Comparison of ENCODE assay signal across 12 mouse cellular contexts in genomic region chr9:98999881-99000339, GRCm38 (mm10). TPM values are rescaled to one million over a fixed set of nuclear protein-coding genes. Genes with fewer than 3 reads are reported as not detected.
DNase-seq lines count a peak whose midpoint lies in the region; ATAC-seq lines count a peak whose summit lies in the region.
"Had no signal": no experiment of that assay in that cellular context is flagged by ENCODE, and none has a peak within 500 bp of the region (broad histone marks: within the 10 kb centered on the region; RNA-seq: fewer than 3 reads in every experiment).

No protein-coding gene starts in this region.

- 75% methylated on average over 9 of the region's 9 CpGs for WGBS in forebrain, embryonic 14.5 days
- 90% methylated on average over 9 of the region's 9 CpGs for WGBS in forebrain, embryonic 12.5 days

- H3K9me3 ChIP-seq in forebrain, embryonic 14.5 days (replicated peaks; ENCODE audit: control insufficient read depth, low read length): no peaks in the 10 kb centered on the region
- no peaks in the 10 kb centered on the region for H3K9me3 ChIP-seq in forebrain, embryonic 12.5 days
- H3K9me3 ChIP-seq: limb, embryonic 13.5 days had no signal

- H3K4me1 ChIP-seq in forebrain, embryonic 14.5 days (ENCODE audit: control insufficient read depth, insufficient read depth, low read length): no peaks in the 10 kb centered on the region
- no peaks in the 10 kb centered on the region for H3K4me1 ChIP-seq in forebrain, embryonic 12.5 days
- H3K4me1 ChIP-seq: limb, embryonic 13.5 days had no signal

- H3K36me3 ChIP-seq in forebrain, embryonic 14.5 days (ENCODE audit: control insufficient read depth, insufficient read depth, low read length): peaks cover 43% of the 10 kb centered on the region
- H3K36me3 ChIP-seq in forebrain, embryonic 12.5 days (replicated peaks): peaks cover 24% of the 10 kb centered on the region

- H3K27ac ChIP-seq in forebrain, embryonic 14.5 days (ENCODE audit: low read depth, low read length): no peak overlapping the region
- no peak overlapping the region for H3K27ac ChIP-seq in forebrain, embryonic 12.5 days
- H3K27ac ChIP-seq: limb, embryonic 13.5 days had no signal

- H3K9ac ChIP-seq in forebrain, embryonic 14.5 days (ENCODE audit: low read length): no peak overlapping the region
- H3K9ac ChIP-seq in forebrain, embryonic 12.5 days: no peak overlapping the region
- H3K9ac ChIP-seq: limb, embryonic 13.5 days had no signal

- no peak overlapping the region for H3K4me2 ChIP-seq in forebrain, embryonic 14.5 days (ENCODE audit: low read length)
- no peak overlapping the region for H3K4me2 ChIP-seq in forebrain, embryonic 12.5 days
- H3K4me2 ChIP-seq: limb, embryonic 13.5 days had no signal

- DNase-seq in forebrain, embryonic 14.5 days (ENCODE audit: low spot score): peak; percentile 36
- DNase-seq in right cerebral cortex, adult 18-20 months: peak; percentile 46
- no peak for DNase-seq in right cerebral cortex, postnatal 4 days
- DNase-seq in layer of hippocampus, adult 9-11 months: peak; percentile 76
- peak; percentile 39 for DNase-seq in telencephalon, adult 2 months (ENCODE audit: low read depth, low spot score)
- DNase-seq in gastrocnemius, postnatal 36 days: no peak
- DNase-seq in c-Kit-positive CD71-positive TER-119-positive erythroid progenitor cells, embryonic 14.5 days (ENCODE audit: low spot score): no peak

- H3K4me3 ChIP-seq in forebrain, embryonic 14.5 days (ENCODE audit: low read depth, low read length): no peak overlapping the region
- H3K4me3 ChIP-seq in forebrain, embryonic 12.5 days (replicated peaks): no peak overlapping the region
- H3K4me3 ChIP-seq: limb, embryonic 13.5 days had no signal

- ATAC-seq in forebrain, embryonic 14.5 days: 0 out of 2 replicates have a peak, but pooled peaks have one; percentile 34
- no peak for ATAC-seq in forebrain, embryonic 12.5 days (ENCODE audit: low FRiP score)
- ATAC-seq: intestine, postnatal 0 days; Patski had no signal

- H3K27me3 ChIP-seq in forebrain, embryonic 14.5 days (replicated peaks; ENCODE audit: control insufficient read depth, insufficient read depth, low read length): no peaks in the 10 kb centered on the region
- H3K27me3 ChIP-seq in forebrain, embryonic 12.5 days: no peaks in the 10 kb centered on the region
- H3K27me3 ChIP-seq: limb, embryonic 13.5 days; Patski had no signal

- intact Hi-C loops in gastrocnemius, postnatal 36 days (cut with DNase I): no loop called here

RNA-seq across cellular contexts. Expression of gene Faim, which starts 13.7 kb away (rescaled TPM):
- polyA plus RNA-seq in forebrain, embryonic 14.5 days (2014; fragmentation: Nextera tagmentation; extraction: Ambion mirVana): 104 and 105 TPM in 2 replicates
- 85.7 and 87.5 TPM in 2 replicates for polyA plus RNA-seq in forebrain, embryonic 12.5 days (2016; fragmentation: Nextera tagmentation; extraction: Ambion mirVana)
- 1 to 10 TPM; 1.4 to 1.8 TPM for total RNA-seq in gastrocnemius, postnatal 36 days (2021)

RNA-seq across cellular contexts. Expression of gene Gm1123, which starts 35.6 kb away (rescaled TPM):
- not detected in 2 replicates for polyA plus RNA-seq in forebrain, embryonic 14.5 days (2014; fragmentation: Nextera tagmentation; extraction: Ambion mirVana)
- polyA plus RNA-seq in forebrain, embryonic 12.5 days (2016; fragmentation: Nextera tagmentation; extraction: Ambion mirVana): not detected in 2 replicates
- total RNA-seq in gastrocnemius, postnatal 36 days (2021): not detected
- total RNA-seq: heart, adult 8-10 months had no signal
- polyA plus RNA-seq: limb, embryonic 13.5 days; Patski had no signal

RNA-seq across cellular contexts. Expression of gene Foxl2, which starts 44.8 kb away (rescaled TPM):
- polyA plus RNA-seq in forebrain, embryonic 14.5 days (2014; fragmentation: Nextera tagmentation; extraction: Ambion mirVana): 0.43 and 0.72 TPM in 2 replicates
- 1.5 and 2.2 TPM in 2 replicates for polyA plus RNA-seq in forebrain, embryonic 12.5 days (2016; fragmentation: Nextera tagmentation; extraction: Ambion mirVana)
- total RNA-seq in gastrocnemius, postnatal 36 days (2021): not detected
- total RNA-seq: heart, adult 8-10 months had no signal
- polyA plus RNA-seq: intestine, postnatal 0 days; limb, embryonic 13.5 days had no signal

Comparison
In these comparisons a context has a peak if more than half of its experiments do, and no peak if none do; other contexts are left out.
1. DNase-seq: peak in forebrain, embryonic 14.5 days (single experiment), right cerebral cortex, adult 18-20 months (single experiment), layer of hippocampus, adult 9-11 months (single experiment) and telencephalon, adult 2 months (single experiment); none in right cerebral cortex, postnatal 4 days (single experiment), gastrocnemius, postnatal 36 days (0 of 2) and c-Kit-positive CD71-positive TER-119-positive erythroid progenitor cells, embryonic 14.5 days (single experiment).